Mouse (Mus musculus) bone marrow, adult 2 months (tissue): Measurements from ENCODE around the gene Maml3.

ENCODE experiments used
- CTCF ChIP-seq: fragments of 200-500 bp; IDR thresholded peaks from 2 replicates; pipeline ENCODE4 v1.5.1; 2011; ENCODE audit warnings: low read length, control low read depth; ENCODE audit not compliant: control insufficient read depth, insufficient read depth
- POLR2A ChIP-seq: fragments of 200-500 bp; IDR thresholded peaks from 2 replicates; pipeline ENCODE4 v1.6.1; 2011; ENCODE audit warnings: low read depth, mild to moderate bottlenecking, control low read depth, low read length, borderline replicate concordance; ENCODE audit not compliant: control insufficient read depth

DNA sequence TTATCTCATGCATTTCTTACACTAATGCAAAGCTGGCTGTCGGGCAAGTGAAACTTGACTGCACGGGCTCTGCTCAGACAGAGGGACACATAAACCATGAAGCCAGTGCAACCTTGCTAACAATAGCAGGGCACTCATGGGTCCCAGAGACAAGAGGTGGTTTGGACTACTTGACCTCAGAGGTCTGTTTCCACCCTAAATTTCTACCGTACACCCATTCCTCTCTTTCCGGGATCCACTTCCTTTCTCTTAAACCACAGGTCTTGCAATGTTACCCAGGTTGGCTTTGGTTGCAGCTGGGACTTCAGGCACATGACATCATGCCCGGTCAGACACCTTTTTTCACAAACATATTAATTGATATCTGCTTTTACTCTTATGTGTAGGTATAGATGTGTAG is 331.3 kb downstream of the Maml3 start:
- TF ChIP-seq POLR2A (no peak), CTCF (no peak)
